Mouse (Mus musculus) hindbrain, embryonic 10.5 days (tissue): ENCODE data around the gene Depdc5. TPM values are rescaled to one million over a fixed set of nuclear protein-coding genes. Genes with fewer than 3 reads are reported as not detected.

Source experiments
- polyA plus RNA-seq: library from polyadenylated mRNA; unstranded; fragments of >200 nt; fragmentation: Nextera tagmentation; extraction: Ambion mirVana; gene quantifications from 2 replicates; pipeline ENCODE4 v1.2.1, GENCODE M21; 2016

The Depdc5 gene
- polyA plus RNA-seq, 1 experiment from 2014 or later, result 35.8 TPM

Other genes with a start within 250 kb of the Depdc5 start
- gene Pisd, start 78.1 kb upstream of the Depdc5 start, polyA plus RNA-seq, result 79.6 and 88.3 TPM in 2 replicates
- not detected in 2 replicates for gene Gm20671, start 36.6 kb upstream of the Depdc5 start, polyA plus RNA-seq
- 17.6 and 18.2 TPM in 2 replicates for gene Prr14l, start 9.4 kb upstream of the Depdc5 start, polyA plus RNA-seq
- gene Ywhah, start 155.1 kb downstream of the Depdc5 start, polyA plus RNA-seq, result 430 and 455 TPM in 2 replicates
- gene Slc5a1, start 240.5 kb downstream of the Depdc5 start, polyA plus RNA-seq, result not detected in 2 replicates